Mouse (Mus musculus): ENCODE data around the gene Pah. TPM values are rescaled to one million over a fixed set of nuclear protein-coding genes. Genes with fewer than 3 reads are reported as not detected.

The Pah gene
- polyA plus RNA-seq, 1 experiment from 2014 or later = not detected

Other genes starting within 250 kb of the Pah start
- 0.24 and 0.28 TPM in 2 replicates for gene Ascl1, start 28.1 kb upstream of the Pah start, polyA plus RNA-seq (2014; fragmentation: Nextera tagmentation; extraction: Ambion mirVana)

All from limb, embryonic 11.5 days (tissue).